Mouse (Mus musculus) embryonic facial prominence, embryonic 11.5 days (tissue): ENCODE data around the gene Cars. TPM values are rescaled to one million over a fixed set of nuclear protein-coding genes. Genes with fewer than 3 reads are reported as not detected.

ENCODE experiments used
- ATAC-seq: fragments of 200-750 bp; cut with Nextera tagmentation; replicated peaks from 2 replicates; pipeline ENCODE4 v1.8.0; 2017; ENCODE audit warnings: low read depth; ENCODE audit not compliant: insufficient number of reproducible peaks, low FRiP score, low TSS enrichment
- DNase-seq: peaks from one replicate; pipeline ENCODE4 v3.0.0-alpha.2; 2015; ENCODE audit warnings: low spot score
- H3K27ac ChIP-seq: fragments of 300-500 bp; sonication (generic); replicated peaks from 2 replicates; pipeline ENCODE4 v1.5.1; 2014; ENCODE audit warnings: mild to moderate bottlenecking, low read depth, low read length, control low read depth
- H3K27me3 ChIP-seq: fragments of 300-500 bp; sonication (generic); 2 replicates; pipeline ENCODE4 v1.6.1; 2014; ENCODE audit warnings: mild to moderate bottlenecking, low read length, moderate library complexity, mixed read lengths; ENCODE audit not compliant: control insufficient read depth, insufficient read depth
- H3K36me3 ChIP-seq: fragments of 300-500 bp; sonication (generic); replicated peaks from 2 replicates; pipeline ENCODE4 v1.6.1; 2014; ENCODE audit warnings: low read depth, mild to moderate bottlenecking, low read length, moderate library complexity, mixed read lengths; ENCODE audit not compliant: control insufficient read depth, insufficient read depth
- H3K4me1 ChIP-seq: fragments of 300-500 bp; sonication (generic); 2 replicates; pipeline ENCODE4 v1.6.1; 2014; ENCODE audit warnings: low read length, mixed read lengths; ENCODE audit not compliant: control insufficient read depth, insufficient read depth
- H3K4me2 ChIP-seq: fragments of 300-500 bp; sonication (generic); 2 replicates; pipeline ENCODE4 v1.6.1; 2014; ENCODE audit warnings: low read depth, mild to moderate bottlenecking, control low read depth, low read length, moderate library complexity
- H3K4me3 ChIP-seq: fragments of 300-500 bp; sonication (generic); 2 replicates; pipeline ENCODE4 v1.5.1; 2014; ENCODE audit warnings: low read depth, low read length, control low read depth
- H3K9ac ChIP-seq: fragments of 300-500 bp; sonication (generic); replicated peaks from 2 replicates; pipeline ENCODE4 v1.6.1; 2014; ENCODE audit warnings: mild to moderate bottlenecking, control low read depth, low read length
- H3K9me3 ChIP-seq: fragments of 300-500 bp; sonication (generic); replicated peaks from 2 replicates; pipeline ENCODE4 v1.6.1; 2016; ENCODE audit warnings: mild to moderate bottlenecking, low read length, inconsistent platforms, mixed read lengths; ENCODE audit not compliant: control insufficient read depth
- WGBS: fragments of 180-500 bp; shearing (Covaris S2); extraction: QIAGEN DNeasy Blood & Tissue Kit; methylation state at CpG from one replicate; pipeline ENCODE4 v1.1.7; 2014; 5-methylcytosine and 5-hydroxymethylcytosine counted together
- polyA plus RNA-seq: library from polyadenylated mRNA; unstranded; fragments of >200 nt; fragmentation: Nextera tagmentation; extraction: Ambion mirVana; gene quantifications from 2 replicates; pipeline ENCODE4 v1.2.1, GENCODE M21; 2014

The Cars gene
- polyA plus RNA-seq, 1 experiment from 2014 or later, result 55.9 TPM

DNA sequence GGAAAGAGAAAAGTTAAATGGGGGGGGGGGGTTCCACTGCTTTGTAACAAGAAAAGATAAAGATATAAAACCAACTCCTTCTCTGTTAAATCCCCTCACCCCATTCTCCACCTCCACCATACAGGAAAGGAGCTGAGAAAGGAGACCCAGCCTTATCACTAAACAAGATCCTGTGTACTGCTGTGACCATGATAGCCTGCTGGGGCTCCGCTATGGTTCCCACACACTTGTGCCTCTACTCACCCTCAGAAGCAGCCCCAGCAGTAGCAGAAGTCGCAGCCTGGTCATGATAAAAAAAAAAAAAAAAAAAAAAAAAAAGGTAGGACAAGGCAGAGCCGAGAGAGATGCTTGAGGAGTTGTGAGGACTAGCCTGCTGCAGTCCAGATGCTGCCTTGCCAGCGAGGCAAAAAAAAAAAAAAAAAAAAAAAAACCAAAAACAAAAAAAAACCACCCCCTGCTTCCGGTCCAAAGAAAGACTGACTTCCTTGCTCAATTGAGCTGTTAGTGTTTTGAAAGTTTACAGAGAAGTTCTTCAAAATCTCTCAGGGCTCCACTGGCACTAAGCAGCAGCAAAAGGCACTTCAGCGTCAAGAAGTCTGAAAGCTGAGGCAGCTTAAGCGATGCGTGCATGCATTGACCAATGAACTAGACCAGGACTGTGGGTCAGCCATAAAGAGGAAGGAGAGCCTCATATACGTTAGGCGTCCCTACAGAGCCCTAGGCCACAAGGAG is 27.8 kb upstream of the Cars start:
- no peak for DNase-seq
- WGBS, result 62% methylated on average over 10 of the region's 10 CpGs
- Histone ChIP-seq H3K36me3 (no peaks in the 10 kb centered on the region), H3K27ac (no peak overlapping the region), H3K4me3 (no peak overlapping the region), H3K9ac (no peak overlapping the region), H3K4me2 (no peak overlapping the region), H3K27me3 (no peaks in the 10 kb centered on the region), H3K4me1 (no peaks in the 10 kb centered on the region), H3K9me3 (no peaks in the 10 kb centered on the region)
- ATAC-seq, result no peak

- Histone ChIP-seq H3K4me1 (no peaks in the 10 kb centered on the region), H3K27me3 (no peaks in the 10 kb centered on the region), H3K4me3 (no peak overlapping the region), H3K9me3 (no peaks in the 10 kb centered on the region), H3K27ac (no peak overlapping the region), H3K9ac (no peak overlapping the region), H3K36me3 (no peaks in the 10 kb centered on the region), H3K4me2 (no peak overlapping the region)
- ATAC-seq (no peak), DNase-seq (no peak)
- 67% methylated on average over 2 of the region's 2 CpGs for WGBS
Observed at GRCm38 (mm10) chr7:143626178-143626577, 26.3 kb upstream of the Cars start.

DNA sequence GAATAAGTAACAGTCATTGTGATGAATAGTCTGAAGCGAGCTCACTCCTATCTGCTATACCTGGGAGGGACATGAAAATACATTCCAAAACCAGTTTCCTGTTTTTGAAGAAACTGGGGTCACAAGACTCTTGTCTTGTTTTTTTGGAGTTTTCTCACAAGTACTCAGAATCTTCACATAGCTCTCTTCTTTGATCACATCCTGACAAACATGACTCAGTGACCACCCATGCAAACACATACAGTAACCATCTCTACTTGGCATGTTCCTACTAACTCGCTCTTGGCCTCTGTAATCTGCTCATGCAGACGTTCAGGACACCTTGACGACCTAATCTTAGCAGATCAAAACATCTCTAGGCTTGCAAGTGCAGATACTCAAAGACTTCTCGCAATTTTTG is 25.3 kb upstream of the Cars start:
- Histone ChIP-seq H3K4me2 (no peak overlapping the region), H3K27me3 (no peaks in the 10 kb centered on the region), H3K4me1 (no peaks in the 10 kb centered on the region), H3K4me3 (no peak overlapping the region), H3K27ac (no peak overlapping the region), H3K9me3 (no peaks in the 10 kb centered on the region), H3K36me3 (no peaks in the 10 kb centered on the region), H3K9ac (no peak overlapping the region)
- ATAC-seq (no peak), DNase-seq (no peak)
- 74% methylated on average over 5 of the region's 5 CpGs for WGBS

- H3K4me2 ChIP-seq, result no peak overlapping the region
- no peak overlapping the region for H3K27ac ChIP-seq
- H3K27me3 ChIP-seq, result no peaks in the 10 kb centered on the region
- no peak overlapping the region for H3K9ac ChIP-seq
- no peaks in the 10 kb centered on the region for H3K36me3 ChIP-seq
- H3K9me3 ChIP-seq, result no peaks in the 10 kb centered on the region
- no peak for DNase-seq
- whole genome bisulfite sequencing, result 81% methylated on average over 3 of the region's 3 CpGs
- H3K4me1 ChIP-seq, result no peaks in the 10 kb centered on the region
- ATAC-seq, result no peak
- no peak overlapping the region for H3K4me3 ChIP-seq
Observed at GRCm38 (mm10) chr7:143624561-143624960, 24.7 kb upstream of the Cars start.

DNA sequence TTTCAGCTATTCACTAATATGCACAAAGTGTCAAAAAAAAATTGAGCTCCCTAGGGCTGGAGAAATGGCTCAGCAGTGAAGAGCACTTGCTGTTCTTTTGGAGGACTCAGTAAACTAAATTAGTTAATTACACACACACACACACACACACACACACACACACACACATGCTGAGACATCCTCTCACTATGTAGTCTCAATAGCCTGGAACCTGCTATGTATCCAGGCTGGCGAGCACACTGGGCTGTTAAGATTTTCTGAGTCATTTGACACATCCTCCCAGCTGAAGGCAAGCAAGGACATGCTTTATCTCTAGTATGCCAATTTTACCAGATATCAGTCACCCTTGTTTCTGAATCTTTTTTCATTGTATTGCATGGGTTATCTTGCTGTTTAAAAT is 21.1 kb upstream of the Cars start:
- Histone ChIP-seq H3K4me1 (no peaks in the 10 kb centered on the region), H3K36me3 (no peaks in the 10 kb centered on the region; the same call in 1 of the 2 replicates), H3K4me3 (no peak overlapping the region), H3K27ac (no peak overlapping the region), H3K4me2 (no peak overlapping the region), H3K9ac (no peak overlapping the region), H3K27me3 (no peaks in the 10 kb centered on the region), H3K9me3 (no peaks in the 10 kb centered on the region)
- no peak for DNase-seq
- ATAC-seq, result no peak
- WGBS, result 70% methylated on average over 1 of the region's 1 CpGs

DNA sequence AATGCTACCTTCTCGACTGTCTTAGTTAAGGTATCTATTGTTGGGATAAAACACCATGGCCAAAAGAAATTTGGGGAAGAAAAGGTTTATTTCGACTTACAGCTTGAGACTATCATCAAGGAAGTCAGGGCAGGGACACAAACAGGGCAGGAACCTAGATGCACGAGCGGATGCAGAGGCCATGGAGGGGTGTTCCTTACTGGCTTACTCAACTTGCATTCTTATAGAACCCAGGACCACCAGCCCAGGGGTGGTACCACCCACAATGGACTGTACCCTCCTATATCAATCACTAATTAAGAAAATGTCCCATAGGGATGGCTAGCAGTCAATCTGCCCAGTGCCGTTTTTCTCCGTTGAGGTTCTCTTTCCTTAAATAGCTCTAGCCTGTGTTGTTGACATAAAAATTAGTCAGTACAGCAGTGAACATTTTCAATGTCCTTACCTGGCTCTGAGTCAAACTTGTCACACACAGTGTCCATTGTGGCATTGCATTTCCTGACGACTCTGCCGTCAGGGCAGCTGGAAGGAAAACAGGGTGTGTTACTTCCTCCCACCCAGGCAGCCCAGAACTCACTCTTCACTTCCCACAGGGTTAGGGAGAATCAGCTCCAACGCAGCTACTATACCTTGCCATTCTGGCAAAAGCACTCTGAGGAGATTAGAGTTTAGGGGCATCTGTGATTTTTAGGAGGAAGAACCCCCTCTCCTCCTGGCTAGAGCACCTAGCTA is 14.7 kb upstream of the Cars start:
- H3K9ac ChIP-seq, result no peak overlapping the region
- H3K36me3 ChIP-seq, result no peaks in the 10 kb centered on the region; the same call in 1 of the 2 replicates
- 64% methylated on average over 9 of the region's 9 CpGs for WGBS
- no peak for DNase-seq
- H3K4me1 ChIP-seq, result no peaks in the 10 kb centered on the region
- H3K9me3 ChIP-seq, result no peaks in the 10 kb centered on the region
- H3K27me3 ChIP-seq, result no peaks in the 10 kb centered on the region
- no peak overlapping the region for H3K4me2 ChIP-seq
- ATAC-seq, result no peak
- no peak overlapping the region for H3K4me3 ChIP-seq
- no peak overlapping the region for H3K27ac ChIP-seq

GRCm38 (mm10) chr7:143612215-143612614 is 12.3 kb upstream of the Cars start:
- Histone ChIP-seq H3K9me3 (no peaks in the 10 kb centered on the region), H3K4me3 (no peak overlapping the region), H3K4me2 (no peak overlapping the region), H3K9ac (no peak overlapping the region), H3K36me3 (no peaks in the 10 kb centered on the region), H3K4me1 (no peaks in the 10 kb centered on the region), H3K27ac (no peak overlapping the region), H3K27me3 (no peaks in the 10 kb centered on the region)
- ATAC-seq (no peak), DNase-seq (no peak)
- WGBS, result 64% methylated on average over 3 of the region's 3 CpGs

DNA sequence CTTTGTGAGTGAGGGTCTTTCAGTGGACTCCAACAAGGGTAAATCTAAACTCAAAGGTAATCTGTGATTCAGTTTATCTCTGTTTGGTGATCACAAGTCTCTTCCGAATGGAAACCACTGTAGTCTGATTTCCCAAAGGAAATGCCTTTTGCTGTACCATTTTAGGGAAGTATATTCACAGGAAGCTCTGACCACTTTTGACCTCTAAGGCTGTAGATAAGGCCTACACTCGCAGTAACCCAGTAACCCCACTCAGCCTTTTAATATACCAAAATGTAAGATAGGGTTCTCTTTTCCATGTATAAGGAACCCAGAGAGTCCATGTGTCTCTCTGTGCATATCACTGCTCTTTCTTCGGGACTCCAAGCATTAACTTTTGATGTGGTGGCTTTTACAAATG is 5.4 kb upstream of the Cars start:
- DNase-seq (no peak), ATAC-seq (no peak)
- WGBS, result 86% methylated on average over 3 of the region's 3 CpGs

More for the DNA sequence above, 5.4 kb upstream of the Cars start:
- no peaks in the 10 kb centered on the region for H3K9me3 ChIP-seq
- no peaks in the 10 kb centered on the region for H3K36me3 ChIP-seq
- H3K9ac ChIP-seq, result no peak overlapping the region
- no peaks in the 10 kb centered on the region for H3K4me1 ChIP-seq
- H3K4me3 ChIP-seq, result no peak overlapping the region
- H3K4me2 ChIP-seq, result no peak overlapping the region
- H3K27ac ChIP-seq, result no peak overlapping the region
- no peaks in the 10 kb centered on the region for H3K27me3 ChIP-seq
